Mouse (Mus musculus): ENCODE results near the gene Nhlrc4.

GRCm38 (mm10) chr17:25990331-25990730, 45.6 kb upstream of the Nhlrc4 start:
- TF ChIP-seq POLR2A (IDR thresholded peaks at IDR 0.05; ENCODE audit: borderline replicate concordance, extremely low read depth, insufficient read depth, insufficient read length, poor library complexity, severe bottlenecking) (no peak), CTCF (IDR thresholded peaks at IDR 0.05; ENCODE audit: borderline replicate concordance, extremely low read depth, insufficient read depth, insufficient read length) (no peak)

Measured in brain, embryonic 14.5 days (tissue).